Mouse (Mus musculus): ENCODE data around the gene Bgn.
"Not testable (repeated sequence)": the region's sequence is repeated elsewhere in the genome, so short reads cannot be mapped to it uniquely, and the experiment has no call there.

Gene Bgn

DNA sequence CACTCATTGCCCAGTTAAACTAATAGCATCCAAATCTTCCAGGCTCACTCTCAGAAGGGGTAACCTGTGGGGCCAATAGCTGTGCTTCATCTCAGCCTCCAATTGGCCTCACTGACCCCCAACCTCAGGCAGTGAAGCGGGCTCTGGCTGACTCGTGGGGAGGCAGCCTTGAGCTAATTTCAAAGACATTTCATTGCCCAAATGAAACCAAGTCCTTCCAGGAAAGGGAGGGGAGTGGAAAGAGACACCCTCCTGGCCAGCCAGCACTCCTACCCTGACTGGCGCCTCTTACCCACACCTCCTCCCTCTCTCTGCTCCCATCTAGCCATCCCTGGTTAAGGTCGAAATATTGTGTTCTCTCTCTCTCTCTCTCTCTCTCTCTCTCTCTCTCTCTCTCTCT, 6.8 kb downstream of the Bgn start:
- no peak for DNase-seq (ENCODE audit: low spot score)

DNA sequence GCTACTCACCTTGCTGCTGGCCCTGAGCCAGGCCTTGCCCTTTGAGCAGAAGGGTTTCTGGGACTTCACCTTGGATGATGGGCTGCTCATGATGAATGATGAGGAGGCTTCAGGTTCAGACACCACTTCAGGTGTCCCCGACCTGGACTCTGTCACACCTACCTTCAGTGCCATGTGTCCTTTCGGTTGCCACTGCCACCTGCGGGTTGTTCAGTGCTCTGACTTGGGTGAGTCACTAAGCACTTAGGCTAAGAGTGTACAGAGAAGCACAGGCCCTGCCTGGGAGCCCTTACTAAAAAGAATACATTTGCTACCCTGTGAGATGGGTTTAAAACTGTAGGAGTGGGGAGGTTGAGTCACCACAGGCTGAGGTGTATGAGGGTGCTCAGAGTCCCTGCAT, 7.4 kb downstream of the Bgn start:
- no peak for DNase-seq (ENCODE audit: low spot score)

DNA sequence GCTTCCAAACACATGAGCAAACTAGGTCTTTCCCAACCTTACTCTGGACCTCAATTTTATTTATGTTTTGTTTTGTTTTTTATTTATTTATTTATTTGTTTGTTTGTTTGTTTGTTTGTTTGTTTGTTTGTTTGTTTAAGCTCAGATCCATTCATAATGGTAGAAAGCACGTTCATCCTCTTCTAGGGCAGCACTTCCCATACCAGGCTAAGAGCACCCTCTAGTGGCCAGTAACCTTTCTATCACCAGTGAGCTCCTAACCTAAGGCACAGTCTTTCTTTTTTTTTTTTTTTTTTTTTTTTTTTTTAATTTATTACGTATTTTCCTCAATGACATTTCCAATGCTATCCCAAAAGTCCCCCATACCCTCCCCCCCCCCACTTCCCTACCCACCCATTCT, 10.2 kb downstream of the Bgn start:
- not testable (repeated sequence) for DNase-seq (ENCODE audit: low spot score)

DNA sequence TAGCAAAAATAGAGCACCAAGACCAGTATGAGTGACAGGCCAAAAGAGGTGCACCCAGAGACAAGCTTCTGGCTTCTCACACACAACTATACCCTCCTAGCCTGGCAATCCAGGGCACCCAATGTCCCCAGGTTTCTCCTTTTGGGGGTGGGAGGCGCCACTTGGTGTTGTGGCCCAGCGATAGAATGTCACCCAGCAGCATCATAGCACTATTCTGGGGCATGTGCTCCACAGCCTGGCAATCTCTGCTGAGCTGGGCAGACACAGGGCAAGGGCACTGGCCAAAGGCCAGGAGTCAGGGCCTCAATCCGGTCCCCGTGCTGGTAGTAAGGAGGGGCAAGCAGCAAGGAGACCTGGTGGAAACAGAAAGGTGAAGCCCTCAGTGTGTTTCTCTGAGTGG, 13.3 kb downstream of the Bgn start:
- DNase-seq (ENCODE audit: low spot score) = no peak

DNA sequence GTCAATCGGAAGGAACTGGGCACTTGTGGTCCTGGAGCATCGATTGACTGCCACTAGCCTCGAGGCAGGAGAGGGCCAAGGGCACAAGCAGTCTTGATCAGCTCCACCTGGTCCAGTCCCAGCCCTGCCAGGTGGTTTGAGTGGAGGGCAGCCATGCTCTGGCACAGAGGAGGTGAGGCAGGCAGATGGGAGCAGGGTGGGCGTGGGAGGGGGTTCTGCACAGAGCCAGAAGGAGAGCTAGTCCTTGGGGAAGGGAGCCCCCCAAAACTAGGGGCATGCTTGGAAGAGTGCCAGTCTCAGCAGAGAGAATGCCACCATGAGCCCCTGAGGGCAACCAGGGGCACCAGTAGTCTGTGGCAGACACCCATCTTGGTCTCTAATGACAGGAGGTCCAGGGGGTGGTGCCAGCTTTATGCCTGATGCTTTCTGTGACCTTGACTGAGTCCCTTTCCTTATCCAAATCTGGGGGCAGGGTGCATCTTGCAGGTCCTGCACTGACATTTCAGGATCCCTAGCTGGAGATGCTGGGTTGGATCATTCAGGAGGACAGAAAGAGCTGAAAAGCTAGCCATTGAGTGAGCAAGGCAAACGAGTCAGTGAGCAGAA, 21.8 kb downstream of the Bgn start:
- DNase-seq (ENCODE audit: low spot score) = no peak

DNA sequence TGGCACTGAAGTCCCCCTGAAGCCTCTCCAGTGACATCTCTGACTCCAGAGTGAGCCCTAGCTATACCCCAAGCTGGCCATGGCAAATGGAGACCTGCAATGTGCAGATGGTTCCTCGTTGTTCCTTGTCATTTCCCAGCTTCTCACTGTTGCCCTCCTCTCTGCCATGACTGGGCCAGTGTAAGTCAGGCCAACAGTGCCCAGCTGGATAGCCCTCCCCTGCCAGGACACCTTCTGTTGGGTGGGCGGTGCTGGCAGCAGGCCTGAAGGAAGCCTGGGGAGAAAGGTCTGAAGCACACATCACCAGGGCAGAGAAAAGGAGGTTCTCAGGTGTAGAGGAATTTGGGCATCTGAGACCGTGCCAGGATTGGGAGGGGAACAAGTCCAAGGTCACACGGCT, 23.2 kb downstream of the Bgn start:
- no peak for DNase-seq (ENCODE audit: low spot score)

DNA sequence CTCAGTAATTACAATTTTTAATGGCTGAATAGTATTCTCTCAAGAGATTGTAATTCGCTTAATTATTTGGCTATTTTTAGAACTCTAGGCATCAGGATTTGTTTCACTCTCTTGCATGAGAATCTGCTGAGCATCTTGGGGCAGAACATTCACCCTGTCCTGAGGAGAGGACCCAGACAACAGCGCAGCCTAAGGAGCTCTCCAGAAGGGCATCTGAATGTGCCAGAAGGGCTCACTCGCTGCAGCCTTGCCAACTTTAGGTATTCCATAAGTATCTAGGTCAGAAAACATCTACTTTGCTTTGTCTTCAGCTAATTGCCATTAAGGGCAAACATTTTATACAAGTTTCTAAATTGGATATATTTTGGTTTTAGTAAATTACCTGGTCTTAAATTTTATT, 25.8 kb downstream of the Bgn start:
- no peak for DNase-seq (ENCODE audit: low spot score)

DNA sequence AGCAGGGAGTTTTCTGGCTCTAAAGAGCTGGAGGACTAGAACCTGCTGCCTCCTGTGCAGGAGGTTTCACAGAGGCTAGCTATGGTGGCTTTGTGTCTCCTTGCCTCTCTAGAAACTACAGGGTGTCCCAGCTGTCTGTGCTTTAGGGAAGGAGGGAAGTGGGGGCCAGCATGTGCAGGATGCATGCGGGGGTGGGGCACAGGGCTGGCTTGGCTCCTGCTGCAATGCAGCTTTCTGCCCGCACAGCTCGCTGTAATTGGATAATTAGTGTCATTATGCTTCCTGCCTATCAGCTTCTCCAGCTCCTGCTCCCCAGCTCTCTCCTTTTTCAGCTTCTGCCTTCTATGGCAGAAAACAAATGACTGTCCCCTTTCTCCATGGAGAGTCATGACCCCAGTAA, 29.5 kb downstream of the Bgn start:
- no peak for DNase-seq (ENCODE audit: low spot score)

- DNase-seq (ENCODE audit: low spot score) = no peak
These were observed 33.2 kb downstream of the Bgn start for GRCm38 (mm10) chrX:73516556-73516955.

GRCm38 (mm10) chrX:73517060-73517600, 33.7 kb downstream of the Bgn start:
- DNase-seq (ENCODE audit: low spot score) = no peak

- no peak for DNase-seq (ENCODE audit: low spot score)
These were observed 37.3 kb downstream of the Bgn start for GRCm38 (mm10) chrX:73520692-73521091.

DNA sequence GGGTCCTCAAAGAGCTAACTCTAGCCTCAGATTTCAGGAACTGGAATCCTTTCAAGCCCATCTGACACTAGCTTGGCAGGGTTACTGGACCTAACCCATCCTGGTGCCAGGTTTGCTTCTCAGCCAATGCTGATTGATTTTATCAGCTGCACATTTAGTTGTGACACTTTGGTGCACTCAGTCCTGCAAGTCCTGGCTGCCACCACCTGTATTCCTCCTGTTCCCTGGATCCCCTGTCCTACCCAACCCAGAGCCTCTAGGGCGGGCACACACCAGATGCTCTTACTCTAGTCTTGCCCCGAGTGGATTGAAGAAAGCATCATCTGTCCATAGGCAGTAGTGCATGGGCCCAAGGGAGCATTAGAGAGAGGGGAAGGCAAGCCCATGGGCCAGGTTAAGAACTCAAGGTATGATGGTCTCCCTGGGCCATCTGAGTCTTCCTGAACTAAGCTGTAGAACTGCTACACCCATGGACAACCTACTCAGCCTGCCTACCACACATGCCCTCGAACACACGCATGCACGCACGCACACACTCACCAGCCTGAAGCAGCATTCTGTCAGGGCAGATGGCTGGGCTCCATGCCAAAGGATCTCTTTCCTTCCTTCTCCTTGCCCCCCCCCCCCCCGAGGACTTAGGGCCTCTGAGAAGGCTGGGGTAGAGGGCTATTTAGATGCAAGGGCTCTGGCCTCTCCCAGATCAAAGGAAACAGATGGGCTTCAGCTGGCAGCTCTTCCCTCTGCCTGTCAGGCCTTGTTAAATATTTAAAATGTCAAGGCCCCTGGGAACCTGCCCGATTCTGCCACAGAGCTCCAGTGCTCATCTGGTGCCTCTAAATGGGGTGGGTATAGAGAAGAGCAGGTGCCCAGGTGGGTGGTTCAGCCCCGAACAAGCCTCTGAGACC, 41.2 kb downstream of the Bgn start:
- DNase-seq (ENCODE audit: low spot score) = no peak

GRCm38 (mm10) chrX:73525223-73526140, 42.1 kb downstream of the Bgn start:
- no peak for DNase-seq (ENCODE audit: low spot score)

GRCm38 (mm10) chrX:73526410-73526887, 43.0 kb downstream of the Bgn start:
- no peak for DNase-seq (ENCODE audit: low spot score)

- DNase-seq (ENCODE audit: low spot score) = no peak
These were observed 54.5 kb downstream of the Bgn start for GRCm38 (mm10) chrX:73537875-73538274.

GRCm38 (mm10) chrX:73543340-73543739, 59.9 kb downstream of the Bgn start:
- no peak for DNase-seq (ENCODE audit: low spot score)

Measured in ovary, postnatal 36 days (tissue).